Mouse (Mus musculus) left cerebral cortex, postnatal 4 days (tissue): Measurements from ENCODE around the gene Anks6. TPM values are rescaled to one million over a fixed set of nuclear protein-coding genes. Genes with fewer than 3 reads are reported as not detected.
A peak's percentile ranks its signal among the peaks of the same experiment; 100 is the strongest.
"Not testable (repeated sequence)": the region's sequence is repeated elsewhere in the genome, so short reads cannot be mapped to it uniquely, and the experiment has no call there.

Experiments used
- DNase-seq: peaks from one replicate; pipeline ENCODE4 v3.0.0-alpha.2; 2022
- intact Hi-C: fragments of 180-260 bp; cut with DNase I; formaldehyde crosslinking; loops from one replicate; pipeline ENCODE4 v1.15.1; 2025
- total RNA-seq, 2 experiments: library from RNA; stranded (reverse); gene quantifications; 2 replicates each; pipeline ENCODE4 v1.2.3; 2021

The Anks6 gene
- 10 to 100 TPM; 23.9 to 24.5 TPM for total RNA-seq

- intact Hi-C loops: no loop called here
- DNase-seq: peak; percentile 83
Measured at GRCm38 (mm10) chr4:47056791-47057509, at the start of gene Anks6. Gene Anks6 (minus strand): TSS chr4:47057427.

- intact Hi-C loops: no loop called here
- no peak for DNase-seq
Measured at GRCm38 (mm10) chr4:47103561-47103960, 46.3 kb upstream of the Anks6 start.

GRCm38 (mm10) chr4:47093647-47094046 lies 36.4 kb upstream of the Anks6 start:
- no peak for DNase-seq
- intact Hi-C loops: no loop called here

- DNase-seq: no peak
- intact Hi-C loops: no loop called here
Measured at GRCm38 (mm10) chr4:47093161-47093560, 35.9 kb upstream of the Anks6 start.

GRCm38 (mm10) chr4:47092387-47093021 lies 35.3 kb upstream of the Anks6 start:
- intact Hi-C loops: no loop called here

GRCm38 (mm10) chr4:47091493-47092386 lies 34.5 kb upstream of the Anks6 start, which contains the start of gene Galnt12:
Gene Galnt12 (plus strand): TSS chr4:47091909.
- intact Hi-C loops: no loop called here
- DNase-seq: peak; percentile 18

More at GRCm38 (mm10) chr4:47092387-47093021, 35.3 kb upstream of the Anks6 start:
- DNase-seq: no peak

GRCm38 (mm10) chr4:47088671-47089070 lies 31.4 kb upstream of the Anks6 start:
- peak; percentile 17 for DNase-seq
- intact Hi-C loops: no loop called here

GRCm38 (mm10) chr4:47083824-47084223 lies 26.6 kb upstream of the Anks6 start:
- DNase-seq: no peak

GRCm38 (mm10) chr4:47080647-47081010 lies 23.4 kb upstream of the Anks6 start:
- intact Hi-C loops: no loop called here

More at GRCm38 (mm10) chr4:47083824-47084223, 26.6 kb upstream of the Anks6 start:
- intact Hi-C loops: no loop called here

GRCm38 (mm10) chr4:47079997-47080646 lies 22.9 kb upstream of the Anks6 start:
- intact Hi-C loops: no loop called here
- no peak for DNase-seq

More at GRCm38 (mm10) chr4:47080647-47081010, 23.4 kb upstream of the Anks6 start:
- DNase-seq: no peak

- intact Hi-C loops: no loop called here
- DNase-seq: no peak
Measured at GRCm38 (mm10) chr4:47075054-47075453, 17.8 kb upstream of the Anks6 start.

- intact Hi-C loops: no loop called here
- DNase-seq: peak; percentile 29
Measured at GRCm38 (mm10) chr4:47060900-47061299, 3.7 kb upstream of the Anks6 start.

- intact Hi-C loops: no loop called here
- no peak for DNase-seq
Measured at GRCm38 (mm10) chr4:47057510-47058325, 491 bp upstream of the Anks6 start.

- intact Hi-C loops: no loop called here
- DNase-seq: no peak
Measured at GRCm38 (mm10) chr4:47055570-47056080, 1.6 kb downstream of the Anks6 start.

- DNase-seq, intact Hi-C loops: not testable (repeated sequence)
Measured at GRCm38 (mm10) chr4:47055170-47055569, 2.1 kb downstream of the Anks6 start.

GRCm38 (mm10) chr4:47051905-47052304 lies 5.3 kb downstream of the Anks6 start:
- intact Hi-C loops: no loop called here
- no peak for DNase-seq

GRCm38 (mm10) chr4:47050642-47051381 lies 6.4 kb downstream of the Anks6 start:
- intact Hi-C loops: no loop called here
- no peak for DNase-seq

GRCm38 (mm10) chr4:47050167-47050566 lies 7.1 kb downstream of the Anks6 start:
- intact Hi-C loops: no loop called here
- DNase-seq: peak; percentile 90

- intact Hi-C loops: no loop called here
Measured at GRCm38 (mm10) chr4:47049216-47049615, 8.0 kb downstream of the Anks6 start.

More at GRCm38 (mm10) chr4:47049216-47049615, 8.0 kb downstream of the Anks6 start:
- DNase-seq: peak; percentile 34
